Mouse (Mus musculus): ENCODE measurements around the gene Nxpe3.

Gene Nxpe3

GRCm38 (mm10) chr16:55894893-55895650 is at the start of gene Nxpe3:
Gene Nxpe3 (minus strand): TSS chr16:55895285.
- peak; percentile 89 to 90 for DNase-seq (ENCODE audit: low spot score in 2 of 2)

- DNase-seq (ENCODE audit: low spot score in 2 of 2): no peak
Measured at GRCm38 (mm10) chr16:55940781-55941180, 45.7 kb upstream of the Nxpe3 start.

- no peak for DNase-seq (ENCODE audit: low spot score in 2 of 2)
Measured at GRCm38 (mm10) chr16:55939703-55940102, 44.6 kb upstream of the Nxpe3 start.

GRCm38 (mm10) chr16:55938761-55939160 is 43.7 kb upstream of the Nxpe3 start:
- no peak for DNase-seq (ENCODE audit: low spot score in 2 of 2)

GRCm38 (mm10) chr16:55934453-55935037 is 39.5 kb upstream of the Nxpe3 start, which contains the start of gene Cep97:
Gene Cep97 (minus strand): TSS chr16:55934855.
- peak; percentile 95 to 96 for DNase-seq (ENCODE audit: low spot score in 2 of 2)

GRCm38 (mm10) chr16:55933681-55934343 is 38.7 kb upstream of the Nxpe3 start:
- DNase-seq (ENCODE audit: low spot score in 2 of 2): peak; percentile 3 to 5

GRCm38 (mm10) chr16:55924010-55924409 is 28.9 kb upstream of the Nxpe3 start:
- DNase-seq (ENCODE audit: low spot score in 2 of 2): no peak

- no peak for DNase-seq (ENCODE audit: low spot score in 2 of 2)
Measured at GRCm38 (mm10) chr16:55922079-55922478, 27.0 kb upstream of the Nxpe3 start.

GRCm38 (mm10) chr16:55914716-55915115 is 19.6 kb upstream of the Nxpe3 start:
- DNase-seq (ENCODE audit: low spot score in 2 of 2): no peak

GRCm38 (mm10) chr16:55910208-55910793 is 15.2 kb upstream of the Nxpe3 start:
- no peak for DNase-seq (ENCODE audit: low spot score in 2 of 2)

- no peak for DNase-seq (ENCODE audit: low spot score in 2 of 2)
Measured at GRCm38 (mm10) chr16:55906928-55907679, 12.0 kb upstream of the Nxpe3 start.

GRCm38 (mm10) chr16:55905370-55905769 is 10.3 kb upstream of the Nxpe3 start:
- DNase-seq (ENCODE audit: low spot score in 2 of 2): no peak

- DNase-seq (ENCODE audit: low spot score in 2 of 2): no peak
Measured at GRCm38 (mm10) chr16:55901839-55902756, 7.0 kb upstream of the Nxpe3 start.

- DNase-seq (ENCODE audit: low spot score in 2 of 2): peak in 1 of 2 experiments; percentile 13
Measured at GRCm38 (mm10) chr16:55898385-55899002, 3.4 kb upstream of the Nxpe3 start.

GRCm38 (mm10) chr16:55895651-55896095 is 588 bp upstream of the Nxpe3 start:
- DNase-seq (ENCODE audit: low spot score in 2 of 2): no peak

- no peak for DNase-seq (ENCODE audit: low spot score in 2 of 2)
Measured at GRCm38 (mm10) chr16:55894536-55894892, 571 bp downstream of the Nxpe3 start.

- DNase-seq (ENCODE audit: low spot score in 2 of 2): no peak
Measured at GRCm38 (mm10) chr16:55893410-55894107, 1.5 kb downstream of the Nxpe3 start.

GRCm38 (mm10) chr16:55892484-55892883 is 2.6 kb downstream of the Nxpe3 start:
- DNase-seq (ENCODE audit: low spot score in 2 of 2): no peak

GRCm38 (mm10) chr16:55891346-55891745 is 3.7 kb downstream of the Nxpe3 start:
- no peak for DNase-seq (ENCODE audit: low spot score in 2 of 2)

Data from heart, adult 9 months (tissue).